Mouse (Mus musculus): ENCODE data around the gene Slc29a3.

Gene Slc29a3

GRCm38 (mm10) chr10:60670166-60670565 lies 82.4 kb downstream of the Slc29a3 start:
- no peak for DNase-seq (ENCODE audit: low spot score)

GRCm38 (mm10) chr10:60668591-60668990 lies 84.0 kb downstream of the Slc29a3 start:
- DNase-seq (ENCODE audit: low spot score), result no peak
